Mouse (Mus musculus) kidney, embryonic 16.5 days (tissue): ENCODE results near the gene Zfp740. TPM values are rescaled to one million over a fixed set of nuclear protein-coding genes. Genes with fewer than 3 reads are reported as not detected.
"Not testable (repeated sequence)": the region's sequence is repeated elsewhere in the genome, so short reads cannot be mapped to it uniquely, and the experiment has no call there.

Experiments
- ATAC-seq: fragments of 200-750 bp; cut with Nextera tagmentation; 2 replicates; pipeline ENCODE4 v1.8.0; 2017; ENCODE audit warnings: moderate TSS enrichment; ENCODE audit not compliant: low FRiP score, low TSS enrichment
- H3K27ac ChIP-seq: fragments of 300-500 bp; sonication (generic); 2 replicates; pipeline ENCODE4 v1.5.1; 2014; ENCODE audit warnings: low read length
- H3K27me3 ChIP-seq: fragments of 300-500 bp; sonication (generic); 2 replicates; pipeline ENCODE4 v1.6.1; 2014; ENCODE audit warnings: low read length, control low read depth, mixed read lengths; ENCODE audit not compliant: insufficient read depth
- H3K36me3 ChIP-seq: fragments of 300-500 bp; sonication (generic); 2 replicates; pipeline ENCODE4 v1.6.1; 2014; ENCODE audit warnings: low read length, control low read depth, mixed read lengths; ENCODE audit not compliant: insufficient read depth
- H3K4me1 ChIP-seq: fragments of 300-500 bp; sonication (generic); 2 replicates; pipeline ENCODE4 v1.6.1; 2014; ENCODE audit warnings: low read length, control low read depth, mixed read lengths; ENCODE audit not compliant: insufficient read depth
- H3K4me2 ChIP-seq: fragments of 300-500 bp; sonication (generic); replicated peaks from 2 replicates; pipeline ENCODE4 v1.6.1; 2014; ENCODE audit warnings: low read depth, low read length
- H3K4me3 ChIP-seq: fragments of 300-500 bp; sonication (generic); 2 replicates; pipeline ENCODE4 v1.5.1; 2014; ENCODE audit warnings: mild to moderate bottlenecking, low read length
- H3K9ac ChIP-seq: fragments of 300-500 bp; sonication (generic); replicated peaks from 2 replicates; pipeline ENCODE4 v1.6.1; 2014; ENCODE audit warnings: low read length
- H3K9me3 ChIP-seq: fragments of 300-500 bp; sonication (generic); 2 replicates; pipeline ENCODE4 v1.6.1; 2016; ENCODE audit warnings: low read length, control low read depth
- WGBS: fragments of 180-500 bp; shearing (Covaris S2); extraction: QIAGEN DNeasy Blood & Tissue Kit; methylation state at CpG from one replicate; pipeline ENCODE4 v1.1.7; 2014; 5-methylcytosine and 5-hydroxymethylcytosine counted together
- polyA plus RNA-seq: library from polyadenylated mRNA; unstranded; fragments of >200 nt; fragmentation: Nextera tagmentation; extraction: Ambion mirVana; gene quantifications from 2 replicates; pipeline ENCODE4 v1.2.1, GENCODE M21; 2015

Zfp740 gene
- 82.1 and 88.7 TPM in 2 replicates for polyA plus RNA-seq

- Histone ChIP-seq H3K4me3 (peak within 1 kb of the TSS; percentile 89), H3K4me1 (peaks cover 43% of the 10 kb centered on the region), H3K9ac (peak within 1 kb of the TSS; percentile 100), H3K27me3 (no peaks in the 10 kb centered on the region), H3K9me3 (no peaks in the 10 kb centered on the region), H3K4me2 (peak within 1 kb of the TSS; percentile 79), H3K36me3 (peaks cover 31% of the 10 kb centered on the region), H3K27ac (peak within 1 kb of the TSS; percentile 100)
- WGBS, result 0% methylated on average over 46 of the region's 68 CpGs
- peak; percentile 96 for ATAC-seq
These were observed at the start of gene Zfp740 for GRCm38 (mm10) chr15:102202971-102203834. TSS of gene Zfp740 (plus strand) at chr15:102203249.

GRCm38 (mm10) chr15:102155006-102155405 is 48.0 kb upstream of the Zfp740 start:
- ATAC-seq, H3K36me3 ChIP-seq, H3K27me3 ChIP-seq, H3K27ac ChIP-seq, H3K9me3 ChIP-seq, H3K9ac ChIP-seq, H3K4me2 ChIP-seq, H3K4me3 ChIP-seq: not testable (repeated sequence)
- peaks cover 20% of the 10 kb centered on the region for H3K4me1 ChIP-seq
- WGBS, result 85% methylated on average over 6 of the region's 6 CpGs

- H3K9me3 ChIP-seq, result no peaks in the 10 kb centered on the region
- H3K36me3 ChIP-seq, result no peaks in the 10 kb centered on the region
- H3K27me3 ChIP-seq, result no peaks in the 10 kb centered on the region
- no peak overlapping the region for H3K27ac ChIP-seq
- ATAC-seq, result no peak
- peaks cover 8% of the 10 kb centered on the region; the same call in 1 of the 2 replicates for H3K4me1 ChIP-seq
- H3K4me2 ChIP-seq, result no peak overlapping the region
- H3K4me3 ChIP-seq, result no peak overlapping the region
- 44% methylated on average over 20 of the region's 20 CpGs for WGBS
- no peak overlapping the region; the same call in 1 of the 2 replicates for H3K9ac ChIP-seq
These were observed 46.2 kb upstream of the Zfp740 start for GRCm38 (mm10) chr15:102156836-102157235.

- WGBS, result 65% methylated on average over 27 of the region's 27 CpGs
- Histone ChIP-seq H3K27me3 (no peaks in the 10 kb centered on the region), H3K4me1 (peaks cover 10% of the 10 kb centered on the region; the same call in 1 of the 2 replicates), H3K27ac (no peak overlapping the region), H3K4me2 (no peak overlapping the region), H3K36me3 (no peaks in the 10 kb centered on the region), H3K9ac (no peak overlapping the region), H3K4me3 (no peak overlapping the region), H3K9me3 (no peaks in the 10 kb centered on the region)
- no peak for ATAC-seq
These were observed 42.5 kb upstream of the Zfp740 start for GRCm38 (mm10) chr15:102160415-102161060.

- Histone ChIP-seq H3K9me3 (no peaks in the 10 kb centered on the region), H3K27me3 (no peaks in the 10 kb centered on the region), H3K36me3 (no peaks in the 10 kb centered on the region), H3K9ac (no peak overlapping the region), H3K4me3 (no peak overlapping the region), H3K27ac (no peak overlapping the region), H3K4me1 (peaks cover 25% of the 10 kb centered on the region), H3K4me2 (no peak overlapping the region)
- WGBS, result 66% methylated on average over 3 of the region's 3 CpGs
- no peak for ATAC-seq
These were observed 39.0 kb upstream of the Zfp740 start for GRCm38 (mm10) chr15:102163900-102164693.

- WGBS, result 26% methylated on average over 6 of the region's 6 CpGs
- Histone ChIP-seq H3K27me3 (no peaks in the 10 kb centered on the region), H3K27ac (no peak overlapping the region)
These were observed 37.5 kb upstream of the Zfp740 start for GRCm38 (mm10) chr15:102165468-102166100.

GRCm38 (mm10) chr15:102167620-102168021 is 35.4 kb upstream of the Zfp740 start:
- H3K4me3 ChIP-seq, result no peak overlapping the region
- no peaks in the 10 kb centered on the region for H3K36me3 ChIP-seq
- H3K27ac ChIP-seq, result peak overlapping the region; percentile 54; the same call in 1 of the 2 replicates
- no peak overlapping the region for H3K4me2 ChIP-seq
- H3K9me3 ChIP-seq, result no peaks in the 10 kb centered on the region
- no peak overlapping the region for H3K9ac ChIP-seq
- WGBS, result 13% methylated on average over 6 of the region's 6 CpGs
- peaks cover 30% of the 10 kb centered on the region for H3K4me1 ChIP-seq
- peak; percentile 83 for ATAC-seq
- no peaks in the 10 kb centered on the region for H3K27me3 ChIP-seq

More at GRCm38 (mm10) chr15:102165468-102166100, 37.5 kb upstream of the Zfp740 start:
- H3K4me3 ChIP-seq, result no peak overlapping the region
- H3K9me3 ChIP-seq, result no peaks in the 10 kb centered on the region
- ATAC-seq, result no peak
- peaks cover 30% of the 10 kb centered on the region for H3K4me1 ChIP-seq
- no peak overlapping the region for H3K4me2 ChIP-seq
- no peaks in the 10 kb centered on the region for H3K36me3 ChIP-seq
- H3K9ac ChIP-seq, result no peak overlapping the region

GRCm38 (mm10) chr15:102169064-102169463 is 34.0 kb upstream of the Zfp740 start:
- Histone ChIP-seq H3K27me3 (no peaks in the 10 kb centered on the region), H3K4me2 (no peak overlapping the region), H3K36me3 (no peaks in the 10 kb centered on the region), H3K27ac (no peak overlapping the region; the same call in 1 of the 2 replicates), H3K4me1 (peaks cover 30% of the 10 kb centered on the region), H3K9ac (no peak overlapping the region), H3K9me3 (no peaks in the 10 kb centered on the region), H3K4me3 (no peak overlapping the region)
- ATAC-seq, result 0 out of 2 replicates have a peak, but pooled peaks have one; percentile 54
- 25% methylated on average over 2 of the region's 2 CpGs for WGBS

- H3K27me3 ChIP-seq, result no peaks in the 10 kb centered on the region
- no peak overlapping the region for H3K9ac ChIP-seq
- H3K27ac ChIP-seq, result no peak overlapping the region
- H3K4me3 ChIP-seq, result no peak overlapping the region
- peaks cover 8% of the 10 kb centered on the region for H3K4me1 ChIP-seq
- H3K36me3 ChIP-seq, result peaks cover 5% of the 10 kb centered on the region
- 66% methylated on average over 3 of the region's 3 CpGs for WGBS
- no peak overlapping the region for H3K4me2 ChIP-seq
- H3K9me3 ChIP-seq, result no peaks in the 10 kb centered on the region
- no peak for ATAC-seq
These were observed 29.5 kb upstream of the Zfp740 start for GRCm38 (mm10) chr15:102173581-102173980.
